Mouse (Mus musculus): ENCODE measurements at regions not wholly inside any gene's neighbourhood (a gene's known extent, or its start where the extent isn't known, plus 50 kb on each side); places are given as distances from the start of the nearest gene placed in this dataset.

DNA sequence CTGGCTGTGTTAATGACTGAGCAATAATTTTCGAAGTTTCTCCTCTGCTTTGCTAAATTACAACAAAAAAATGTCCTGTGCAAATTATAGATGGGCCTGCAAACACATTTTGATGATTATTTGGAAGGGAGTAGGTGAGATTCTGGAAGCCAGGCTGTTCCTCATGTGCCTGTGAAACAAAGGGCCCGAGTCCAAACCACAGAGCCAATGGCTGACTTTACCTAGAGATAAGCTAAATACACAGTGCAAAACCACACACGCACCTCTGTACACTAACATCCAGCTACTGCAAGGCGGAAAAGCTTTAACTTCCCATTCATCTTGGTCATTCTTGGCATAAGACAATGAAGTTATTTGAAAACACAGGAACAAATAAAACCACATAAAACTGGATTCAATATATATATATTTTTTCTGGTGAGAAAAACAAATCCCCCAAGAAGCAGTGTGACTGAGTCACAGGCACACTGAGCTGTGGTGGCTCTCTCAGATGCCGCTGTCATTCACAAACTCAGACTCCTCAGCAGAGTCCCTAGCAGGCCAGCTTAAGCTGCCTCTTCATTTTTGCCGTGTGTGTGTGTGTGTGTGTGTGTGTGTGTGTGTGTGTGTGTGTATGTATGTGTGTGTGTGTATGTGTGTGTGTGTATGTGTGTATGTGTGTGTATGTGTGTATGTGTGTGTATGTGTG lies 312.8 kb downstream of the Etnk1 start:
- DNase-seq (ENCODE audit: low spot score) (no peak), ATAC-seq (ENCODE audit: insufficient read depth, low read depth) (no peak)
- Histone ChIP-seq H3K4me3 (ENCODE audit: low read depth, low read length) (no peak overlapping the region), H3K4me2 (ENCODE audit: low read depth, low read length) (no peak overlapping the region), H3K9me3 (replicated peaks; ENCODE audit: control insufficient read depth, low read length) (no peaks in the 10 kb centered on the region; the same call in 1 of the 2 replicates), H3K9ac (replicated peaks; ENCODE audit: low read depth, low read length) (no peak overlapping the region), H3K36me3 (replicated peaks; ENCODE audit: control insufficient read depth, insufficient read depth, low read length) (no peaks in the 10 kb centered on the region), H3K27ac (ENCODE audit: low read depth) (no peak overlapping the region), H3K4me1 (ENCODE audit: control insufficient read depth, insufficient read depth) (no peaks in the 10 kb centered on the region), H3K27me3 (ENCODE audit: control insufficient read depth, insufficient read depth, low read length) (no peaks in the 10 kb centered on the region)
- WGBS = 62% methylated on average over 6 of the region's 6 CpGs
- TF ChIP-seq CTCF (IDR thresholded peaks at IDR 0.05; ENCODE audit: low read depth) (no peak), EP300 (IDR thresholded peaks at IDR 0.05; ENCODE audit: low read depth) (no peak)

DNA sequence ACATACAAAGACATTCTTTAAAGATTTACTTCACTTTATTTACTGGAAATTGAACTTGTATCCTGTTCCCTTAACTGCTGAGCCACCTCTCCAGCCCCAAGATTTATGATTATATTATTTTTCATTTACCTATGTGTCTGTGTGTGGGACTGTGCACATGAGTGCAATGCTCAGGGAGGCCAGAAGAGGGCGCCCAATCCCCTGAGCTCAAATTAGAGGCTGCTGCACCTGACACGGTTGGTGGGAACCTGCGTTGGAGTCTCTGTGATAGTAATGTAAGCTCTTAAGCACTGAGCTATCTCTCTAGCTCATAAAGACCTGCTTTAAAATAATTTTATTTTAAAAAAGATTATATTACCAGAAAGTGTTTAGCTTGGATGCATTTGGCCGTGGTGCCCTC lies 315.3 kb downstream of the Etnk1 start:
- Histone ChIP-seq H3K4me2 (ENCODE audit: low read depth, low read length) (no peak overlapping the region), H3K9ac (replicated peaks; ENCODE audit: low read depth, low read length) (no peak overlapping the region), H3K27ac (ENCODE audit: low read depth) (no peak overlapping the region), H3K4me3 (ENCODE audit: low read depth, low read length) (no peak overlapping the region), H3K27me3 (ENCODE audit: control insufficient read depth, insufficient read depth, low read length) (no peaks in the 10 kb centered on the region), H3K4me1 (ENCODE audit: control insufficient read depth, insufficient read depth) (no peaks in the 10 kb centered on the region), H3K36me3 (replicated peaks; ENCODE audit: control insufficient read depth, insufficient read depth, low read length) (no peaks in the 10 kb centered on the region), H3K9me3 (replicated peaks; ENCODE audit: control insufficient read depth, low read length) (no peaks in the 10 kb centered on the region; the same call in 1 of the 2 replicates)
- 82% methylated on average over 4 of the region's 4 CpGs for WGBS
- DNase-seq (ENCODE audit: low spot score) = no peak
- no peak for TF ChIP-seq CTCF (IDR thresholded peaks at IDR 0.05; ENCODE audit: low read depth)
- no peak for TF ChIP-seq EP300 (IDR thresholded peaks at IDR 0.05; ENCODE audit: low read depth)
- ATAC-seq (ENCODE audit: insufficient read depth, low read depth) = no peak

DNA sequence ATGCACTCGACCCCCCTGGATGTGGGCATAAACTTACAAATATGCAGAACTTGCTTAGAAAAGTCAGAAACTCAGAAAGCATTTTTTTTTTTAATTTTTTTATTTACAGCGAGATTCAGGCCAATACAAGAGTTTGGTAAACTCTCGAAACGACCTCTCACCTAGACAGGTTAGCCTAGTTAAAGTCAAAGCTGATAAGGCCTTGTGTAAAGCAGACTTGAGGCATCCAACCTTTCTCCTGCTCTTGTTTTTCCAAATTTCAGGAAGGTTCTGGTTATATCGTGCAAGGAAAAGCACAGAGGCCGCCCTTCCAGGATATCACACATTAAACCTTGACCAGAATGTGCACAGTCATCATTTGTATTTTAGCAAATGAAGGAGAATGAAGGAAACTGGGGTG lies 315.8 kb downstream of the Etnk1 start:
- no peak for ATAC-seq (ENCODE audit: insufficient read depth, low read depth)
- DNase-seq (ENCODE audit: low spot score) = no peak
- H3K4me3 ChIP-seq (ENCODE audit: low read depth, low read length) = no peak overlapping the region
- H3K27me3 ChIP-seq (ENCODE audit: control insufficient read depth, insufficient read depth, low read length) = no peaks in the 10 kb centered on the region
- no peak overlapping the region for H3K9ac ChIP-seq (replicated peaks; ENCODE audit: low read depth, low read length)
- no peaks in the 10 kb centered on the region for H3K4me1 ChIP-seq (ENCODE audit: control insufficient read depth, insufficient read depth)
- no peaks in the 10 kb centered on the region for H3K36me3 ChIP-seq (replicated peaks; ENCODE audit: control insufficient read depth, insufficient read depth, low read length)
- no peaks in the 10 kb centered on the region; the same call in 1 of the 2 replicates for H3K9me3 ChIP-seq (replicated peaks; ENCODE audit: control insufficient read depth, low read length)
- no peak for TF ChIP-seq CTCF (IDR thresholded peaks at IDR 0.05; ENCODE audit: low read depth)
- TF ChIP-seq EP300 (IDR thresholded peaks at IDR 0.05; ENCODE audit: low read depth) = no peak
- H3K27ac ChIP-seq (ENCODE audit: low read depth) = no peak overlapping the region
- WGBS = 80% methylated on average over 6 of the region's 6 CpGs
- no peak overlapping the region for H3K4me2 ChIP-seq (ENCODE audit: low read depth, low read length)

DNA sequence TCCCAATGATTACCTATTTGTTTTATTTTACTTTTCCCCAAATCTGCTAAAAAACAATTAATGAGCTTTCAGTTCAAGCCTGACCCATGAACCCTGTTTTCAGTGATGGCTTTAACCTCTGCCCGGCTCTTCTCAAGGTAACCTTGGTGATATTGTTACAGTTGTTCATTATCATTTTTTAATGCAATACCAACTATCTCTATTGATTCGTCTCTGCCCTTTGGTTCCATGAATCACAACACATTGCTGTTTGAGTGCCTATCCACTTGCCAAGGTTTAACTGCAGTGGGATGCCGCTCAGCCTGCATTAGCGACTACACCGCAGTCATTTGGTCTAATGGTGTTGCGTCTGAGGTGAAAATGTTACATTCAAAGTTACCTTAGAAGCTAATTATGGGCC lies 317.9 kb downstream of the Etnk1 start:
- 88% methylated on average over 6 of the region's 6 CpGs for WGBS
- Histone ChIP-seq H3K4me3 (ENCODE audit: low read depth, low read length) (no peak overlapping the region), H3K36me3 (replicated peaks; ENCODE audit: control insufficient read depth, insufficient read depth, low read length) (no peaks in the 10 kb centered on the region), H3K27me3 (ENCODE audit: control insufficient read depth, insufficient read depth, low read length) (no peaks in the 10 kb centered on the region), H3K4me1 (ENCODE audit: control insufficient read depth, insufficient read depth) (no peaks in the 10 kb centered on the region), H3K9ac (replicated peaks; ENCODE audit: low read depth, low read length) (no peak overlapping the region), H3K27ac (ENCODE audit: low read depth) (no peak overlapping the region), H3K9me3 (replicated peaks; ENCODE audit: control insufficient read depth, low read length) (no peaks in the 10 kb centered on the region; the same call in 1 of the 2 replicates), H3K4me2 (ENCODE audit: low read depth, low read length) (no peak overlapping the region)
- ATAC-seq (ENCODE audit: insufficient read depth, low read depth) = no peak
- no peak for TF ChIP-seq CTCF (IDR thresholded peaks at IDR 0.05; ENCODE audit: low read depth)
- TF ChIP-seq EP300 (IDR thresholded peaks at IDR 0.05; ENCODE audit: low read depth) = no peak
- DNase-seq (ENCODE audit: low spot score) = no peak

DNA sequence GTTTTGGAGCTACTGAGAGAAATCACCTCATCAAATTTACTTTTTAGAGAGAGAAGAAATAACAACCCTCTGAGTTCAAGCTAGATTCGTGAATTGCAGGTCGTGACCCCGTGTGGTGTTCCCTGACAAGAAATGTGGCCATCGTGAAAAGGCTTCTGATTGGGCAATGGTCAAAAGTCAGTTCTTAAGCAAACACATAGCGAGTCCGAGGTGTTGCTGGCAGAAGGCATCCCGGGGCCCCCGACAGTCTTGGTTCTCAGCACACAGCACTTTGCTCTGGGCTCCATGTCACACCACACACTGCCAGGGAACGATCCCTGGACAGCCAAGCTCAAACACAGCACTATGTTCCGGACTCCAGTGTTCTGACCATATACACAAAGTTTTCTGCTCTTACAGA lies 320.0 kb downstream of the Etnk1 start:
- Histone ChIP-seq H3K27me3 (ENCODE audit: control insufficient read depth, insufficient read depth, low read length) (no peaks in the 10 kb centered on the region), H3K27ac (ENCODE audit: low read depth) (no peak overlapping the region), H3K4me3 (ENCODE audit: low read depth, low read length) (no peak overlapping the region), H3K4me1 (ENCODE audit: control insufficient read depth, insufficient read depth) (no peaks in the 10 kb centered on the region), H3K9me3 (replicated peaks; ENCODE audit: control insufficient read depth, low read length) (no peaks in the 10 kb centered on the region; the same call in 1 of the 2 replicates), H3K9ac (replicated peaks; ENCODE audit: low read depth, low read length) (no peak overlapping the region), H3K4me2 (ENCODE audit: low read depth, low read length) (no peak overlapping the region), H3K36me3 (replicated peaks; ENCODE audit: control insufficient read depth, insufficient read depth, low read length) (no peaks in the 10 kb centered on the region)
- no peak for DNase-seq (ENCODE audit: low spot score)
- TF ChIP-seq CTCF (IDR thresholded peaks at IDR 0.05; ENCODE audit: low read depth) (no peak), EP300 (IDR thresholded peaks at IDR 0.05; ENCODE audit: low read depth) (no peak)
- no peak for ATAC-seq (ENCODE audit: insufficient read depth, low read depth)
- 87% methylated on average over 10 of the region's 10 CpGs for WGBS

DNA sequence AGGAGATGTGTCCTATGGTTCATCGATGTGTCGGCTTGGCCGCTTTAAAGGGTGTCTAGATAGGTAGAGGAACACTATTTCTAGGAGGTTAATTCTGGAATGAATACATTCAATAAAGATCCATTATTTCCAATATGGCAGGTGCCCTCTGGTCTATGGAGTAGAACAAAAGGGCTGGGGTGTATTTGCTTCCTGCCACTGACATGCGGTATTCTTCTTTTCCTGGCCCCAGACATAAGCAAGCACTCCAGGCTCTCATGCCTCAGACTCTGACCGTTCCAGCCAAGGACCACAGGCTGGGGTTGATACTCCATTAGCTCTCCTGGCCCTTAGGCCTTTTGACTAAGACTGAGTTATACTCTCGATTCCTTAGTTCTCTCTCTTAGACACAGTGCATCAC lies 323.0 kb downstream of the Etnk1 start:
- 98% methylated on average over 6 of the region's 6 CpGs for WGBS
- Histone ChIP-seq H3K4me3 (ENCODE audit: low read depth, low read length) (no peak overlapping the region), H3K27me3 (ENCODE audit: control insufficient read depth, insufficient read depth, low read length) (no peaks in the 10 kb centered on the region), H3K36me3 (replicated peaks; ENCODE audit: control insufficient read depth, insufficient read depth, low read length) (no peaks in the 10 kb centered on the region), H3K4me2 (ENCODE audit: low read depth, low read length) (no peak overlapping the region), H3K27ac (ENCODE audit: low read depth) (no peak overlapping the region), H3K9me3 (replicated peaks; ENCODE audit: control insufficient read depth, low read length) (no peaks in the 10 kb centered on the region; the same call in 1 of the 2 replicates), H3K4me1 (ENCODE audit: control insufficient read depth, insufficient read depth) (no peaks in the 10 kb centered on the region), H3K9ac (replicated peaks; ENCODE audit: low read depth, low read length) (no peak overlapping the region)
- TF ChIP-seq CTCF (IDR thresholded peaks at IDR 0.05; ENCODE audit: low read depth) (no peak), EP300 (IDR thresholded peaks at IDR 0.05; ENCODE audit: low read depth) (no peak)
- no peak for ATAC-seq (ENCODE audit: insufficient read depth, low read depth)
- DNase-seq (ENCODE audit: low spot score) = no peak
